Mouse (Mus musculus) brain, embryonic 14.5 days (tissue): ENCODE results near the gene Apob.

ENCODE experiments used
- CTCF ChIP-seq: fragments of 200-500 bp; IDR thresholded peaks from 2 replicates; pipeline ENCODE4 v1.5.1; 2012; ENCODE audit warnings: inconsistent platforms, mild to moderate bottlenecking, moderate library complexity, borderline replicate concordance; ENCODE audit not compliant: insufficient read depth, insufficient read length; ENCODE audit errors: extremely low read depth
- POLR2A ChIP-seq: fragments of 200-500 bp; IDR thresholded peaks from 2 replicates; pipeline ENCODE4 v1.6.1; 2012; ENCODE audit warnings: mild to moderate bottlenecking, inconsistent platforms, borderline replicate concordance; ENCODE audit not compliant: poor library complexity, insufficient read depth, insufficient read length, severe bottlenecking; ENCODE audit errors: extremely low read depth

DNA sequence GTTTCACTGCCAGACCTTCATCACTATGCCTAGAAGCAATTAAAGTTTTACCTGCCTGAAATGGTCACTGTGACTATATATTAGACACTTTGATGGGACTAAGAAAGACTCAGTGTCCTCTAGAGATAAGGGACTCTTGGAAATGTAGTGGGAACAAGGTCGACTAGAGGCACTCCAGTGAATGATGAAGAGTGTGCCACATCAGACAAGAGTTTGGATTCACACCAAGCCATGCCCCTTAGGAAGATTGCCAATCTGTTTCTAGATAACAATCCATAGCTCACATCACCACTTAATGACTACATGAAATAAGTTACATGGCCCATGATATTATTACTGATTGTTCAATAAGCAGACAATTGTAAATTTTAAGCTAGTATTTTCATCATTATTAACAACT is 14.1 kb downstream of the Apob start:
- TF ChIP-seq POLR2A (no peak), CTCF (no peak)
